9 mouse cellular contexts compared by ENCODE assay signal in the genomic region with DNA sequence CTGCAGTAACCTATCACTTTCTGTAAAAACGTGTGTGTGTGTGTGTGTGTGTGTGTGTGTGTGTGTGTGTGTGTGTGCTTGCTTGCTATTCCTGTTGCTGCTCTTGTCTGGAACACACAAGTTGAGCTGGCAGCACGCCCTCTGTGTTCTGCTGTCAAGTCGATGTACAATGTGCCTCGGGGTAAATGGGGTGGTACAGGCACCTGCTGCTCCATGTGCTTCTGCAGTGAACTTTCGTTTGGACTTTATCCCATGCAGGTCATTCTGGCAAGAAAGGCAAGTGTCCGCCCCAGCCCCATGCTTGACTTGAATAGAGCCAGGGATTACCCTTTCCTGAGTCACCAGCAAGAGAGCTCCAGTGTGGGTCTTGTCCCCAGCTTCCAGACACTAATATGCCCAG. TPM values are rescaled to one million over a fixed set of nuclear protein-coding genes. Genes with fewer than 3 reads are reported as not detected.
DNase-seq lines count a peak whose midpoint lies in the region; ATAC-seq and TF ChIP-seq lines count a peak whose summit lies in the region.
"Had no signal": no experiment of that assay in that cellular context is flagged by ENCODE, and none has a peak within 500 bp of the region (broad histone marks: within the 10 kb centered on the region; RNA-seq: fewer than 3 reads in every experiment).

No protein-coding gene starts in this region.

- no peaks in the 10 kb centered on the region for H3K9me3 ChIP-seq in kidney, postnatal 0 days (replicated peaks; ENCODE audit: low read length)

- no peak for TF ChIP-seq CTCF in spleen, adult 2 months (IDR thresholded peaks at IDR 0.05; ENCODE audit: extremely low read depth, insufficient read depth, insufficient read length, insufficient replicate concordance)
- TF ChIP-seq CTCF in kidney, postnatal 0 days (IDR thresholded peaks at IDR 0.05; ENCODE audit: low read depth): no peak

- WGBS in spleen, adult 2 months: 55% methylated on average over 6 of the region's 6 CpGs
- 62% methylated on average over 6 of the region's 6 CpGs for WGBS in kidney, postnatal 0 days

- H3K4me1 ChIP-seq in spleen, adult 2 months (ENCODE audit: control insufficient read depth, insufficient read depth, insufficient read length): peaks cover 68% of the 10 kb centered on the region
- H3K4me1 ChIP-seq in kidney, postnatal 0 days (replicated peaks; ENCODE audit: insufficient read depth, low read length): peaks cover 39% of the 10 kb centered on the region

- no peak for TF ChIP-seq POLR2A in spleen, adult 2 months (IDR thresholded peaks at IDR 0.05; ENCODE audit: low read depth, low read length)

- no peaks in the 10 kb centered on the region for H3K27me3 ChIP-seq in spleen, adult 2 months (ENCODE audit: control insufficient read depth, insufficient read depth, low read length)
- no peaks in the 10 kb centered on the region for H3K27me3 ChIP-seq in kidney, postnatal 0 days (ENCODE audit: insufficient read depth, low read length)

- H3K27ac ChIP-seq in spleen, adult 2 months (ENCODE audit: insufficient read depth, low read length): 0 out of 2 replicates have a peak overlapping the region, but pooled peaks have one; percentile 11
- H3K27ac ChIP-seq in kidney, postnatal 0 days: peak overlapping the region; percentile 48; the same call in 1 of the 2 replicates

- no peaks in the 10 kb centered on the region for H3K36me3 ChIP-seq in spleen, adult 2 months (ENCODE audit: control insufficient read depth, insufficient read depth, low read length)
- H3K36me3 ChIP-seq in kidney, postnatal 0 days (ENCODE audit: insufficient read depth, low read length): 0 out of 2 replicates have a peak, but pooled peaks cover 2% of the 10 kb centered on the region

- no peak overlapping the region for H3K4me3 ChIP-seq in spleen, adult 2 months (ENCODE audit: extremely low read depth, insufficient read depth, insufficient read length)
- no peak overlapping the region for H3K4me3 ChIP-seq in kidney, postnatal 0 days (replicated peaks; ENCODE audit: low read depth, low read length)

- H3K4me2 ChIP-seq in kidney, postnatal 0 days (ENCODE audit: low read length): no peak overlapping the region

- peak; percentile 54 for DNase-seq in gastrocnemius, adult 18-20 months (ENCODE audit: low spot score)
- no peak for DNase-seq in gastrocnemius, postnatal 36 days
- DNase-seq in spleen, adult 2 months (ENCODE audit: low read depth in 1 of 2, low spot score in 2 of 2): no peak
- DNase-seq in spleen, postnatal 10 days (ENCODE audit: low spot score in 2 of 2): no peak
- no peak for DNase-seq in kidney, postnatal 0 days (ENCODE audit: low spot score)
- peak; percentile 58 for DNase-seq in testis, postnatal 14 days (ENCODE audit: low spot score)
- no peak for DNase-seq in spleen, postnatal 14 days (ENCODE audit: low spot score in 2 of 2)
- no peak for DNase-seq in spleen, adult 12 weeks (ENCODE audit: low spot score)

- H3K9ac ChIP-seq in kidney, postnatal 0 days (ENCODE audit: low read depth, low read length): no peak overlapping the region

- intact Hi-C loops in gastrocnemius, postnatal 36 days (cut with DNase I): no loop called here

- ATAC-seq in kidney, postnatal 0 days (replicated peaks; ENCODE audit: low FRiP score, low read depth): peak; percentile 61

RNA-seq across cellular contexts. Expression of a gene that starts 1.0 kb away (rescaled TPM):
- total RNA-seq in gastrocnemius, adult 18-20 months (2021): not detected
- not detected for total RNA-seq in gastrocnemius, postnatal 36 days (2021)
- not detected in 2 replicates for polyA plus RNA-seq in spleen, adult 2 months (2012; rRNA removed)
- polyA plus RNA-seq in kidney, postnatal 0 days (2015; fragmentation: Nextera tagmentation; extraction: Ambion mirVana): not detected in 2 replicates
- polyA plus RNA-seq: large intestine, adult 2 months had no signal

RNA-seq across cellular contexts. Expression of a gene that starts 21.0 kb away (rescaled TPM):
- total RNA-seq in gastrocnemius, adult 18-20 months (2021): 10 to 100 TPM; 33.3 to 55.3 TPM
- 10 to 100 TPM; 42.3 to 47.7 TPM for total RNA-seq in gastrocnemius, postnatal 36 days (2021)
- 72.0 and 89.0 TPM in 2 replicates for polyA plus RNA-seq in spleen, adult 2 months (2012; rRNA removed)
- polyA plus RNA-seq in kidney, postnatal 0 days (2015; fragmentation: Nextera tagmentation; extraction: Ambion mirVana): 27.5 and 28.8 TPM in 2 replicates

Comparison
In these comparisons a context has a peak if more than half of its experiments do, and no peak if none do; other contexts are left out.
1. DNase-seq: peak in gastrocnemius, adult 18-20 months (single experiment) and testis, postnatal 14 days (single experiment); none in gastrocnemius, postnatal 36 days (0 of 2), spleen, adult 2 months (0 of 2), spleen, postnatal 10 days (0 of 2), kidney, postnatal 0 days (single experiment), spleen, postnatal 14 days (0 of 2) and spleen, adult 12 weeks (single experiment).